Mouse (Mus musculus) ZHBTc4 (cell line): ENCODE data around the gene Pip5k1c.

Source experiments
- DNase-seq: peaks from one replicate; pipeline ENCODE4 v3.0.0-alpha.2; 2011; ENCODE audit warnings: low read depth, low spot score

Gene Pip5k1c

GRCm38 (mm10) chr10:81302781-81303218, 10.0 kb downstream of the Pip5k1c start:
- no peak for DNase-seq

DNA sequence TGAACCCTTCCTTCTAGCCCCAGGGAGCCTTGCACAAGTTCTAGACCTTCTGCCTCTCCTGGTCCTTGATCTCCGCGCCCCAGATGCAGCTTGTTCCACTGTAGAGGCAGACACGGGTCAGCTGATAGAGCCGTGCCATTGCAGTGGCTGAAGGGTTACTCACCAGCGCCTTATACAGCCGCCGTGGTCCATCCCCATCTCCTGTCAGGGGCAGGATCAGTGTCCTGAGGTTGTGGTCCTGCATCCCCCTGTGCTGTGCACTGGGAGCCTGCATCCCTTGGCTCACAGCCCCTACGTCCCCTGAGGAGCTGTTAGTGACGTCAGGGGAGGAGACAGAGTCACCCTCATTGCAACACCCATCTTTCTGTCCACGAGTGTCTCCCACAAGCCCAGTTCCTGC, 10.5 kb downstream of the Pip5k1c start:
- no peak for DNase-seq

GRCm38 (mm10) chr10:81303761-81304160, 11.0 kb downstream of the Pip5k1c start:
- no peak for DNase-seq

- DNase-seq = peak; percentile 79
Measured at GRCm38 (mm10) chr10:81304597-81305238, 12.0 kb downstream of the Pip5k1c start.

GRCm38 (mm10) chr10:81305663-81306062, 12.9 kb downstream of the Pip5k1c start:
- DNase-seq = no peak

DNA sequence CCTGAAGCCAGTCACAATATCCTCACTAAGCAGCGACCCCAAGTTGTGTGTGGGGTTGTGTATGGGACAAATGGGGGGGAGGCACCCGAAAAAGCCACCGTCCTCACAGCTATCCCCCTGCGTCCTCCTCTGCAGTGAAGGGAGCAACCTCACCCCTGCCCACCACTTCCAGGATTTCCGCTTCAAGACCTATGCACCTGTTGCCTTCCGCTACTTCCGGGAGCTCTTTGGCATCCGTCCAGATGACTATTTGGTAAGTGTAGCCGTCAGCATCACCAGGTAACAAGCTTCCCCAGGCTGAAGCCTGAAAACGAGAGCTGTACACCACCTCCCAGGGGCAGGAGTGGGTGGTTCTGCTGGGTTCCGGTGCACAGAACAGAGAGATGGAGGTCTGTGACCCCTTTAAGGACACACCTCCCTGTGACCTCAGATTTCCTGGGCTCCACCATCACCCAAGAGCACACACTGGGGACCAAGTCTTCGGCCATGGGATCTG, 13.5 kb downstream of the Pip5k1c start:
- no peak for DNase-seq

GRCm38 (mm10) chr10:81306837-81307682, 14.3 kb downstream of the Pip5k1c start:
- no peak for DNase-seq

GRCm38 (mm10) chr10:81309571-81309970, 16.8 kb downstream of the Pip5k1c start:
- DNase-seq = no peak

DNA sequence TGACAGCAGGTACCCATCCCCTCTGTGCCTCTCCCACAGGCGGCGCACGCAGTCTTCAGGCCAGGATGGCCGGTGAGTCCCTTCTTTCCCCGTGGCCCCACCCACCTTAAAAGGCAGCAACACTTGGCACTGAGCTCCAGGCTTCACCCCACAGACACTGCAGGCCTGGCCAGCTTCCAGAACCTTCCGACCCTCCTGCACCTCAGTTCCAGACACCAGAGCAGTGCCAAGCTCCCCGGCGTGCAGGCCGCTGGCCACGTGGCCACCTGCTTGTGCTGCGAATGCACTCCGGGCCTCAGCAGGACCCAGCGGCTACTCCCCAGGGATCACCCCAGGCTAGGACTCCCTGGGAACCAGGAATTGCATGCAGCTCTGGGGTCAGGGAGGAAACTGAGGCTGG, 20.8 kb downstream of the Pip5k1c start:
- no peak for DNase-seq

DNA sequence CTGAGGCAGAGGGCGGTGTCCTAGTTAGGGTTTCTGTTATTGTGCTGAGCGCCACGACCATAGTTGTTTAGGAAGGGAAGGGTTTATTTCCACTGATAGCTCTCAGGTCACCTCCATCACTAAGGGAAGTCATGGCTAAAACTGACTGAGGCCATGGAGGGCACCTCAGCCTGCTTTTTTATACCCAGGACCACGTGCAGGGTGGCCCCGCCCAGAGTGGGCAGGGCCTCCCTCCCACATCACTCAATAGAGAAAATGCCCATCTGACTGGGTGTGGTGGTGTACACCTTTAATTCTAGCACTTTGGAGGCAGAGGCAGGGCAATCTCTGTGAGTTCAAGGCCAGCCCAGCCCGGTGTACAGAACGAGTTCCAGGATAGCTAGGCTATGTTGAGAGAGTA, 21.4 kb downstream of the Pip5k1c start:
- peak; percentile 54 for DNase-seq

DNA sequence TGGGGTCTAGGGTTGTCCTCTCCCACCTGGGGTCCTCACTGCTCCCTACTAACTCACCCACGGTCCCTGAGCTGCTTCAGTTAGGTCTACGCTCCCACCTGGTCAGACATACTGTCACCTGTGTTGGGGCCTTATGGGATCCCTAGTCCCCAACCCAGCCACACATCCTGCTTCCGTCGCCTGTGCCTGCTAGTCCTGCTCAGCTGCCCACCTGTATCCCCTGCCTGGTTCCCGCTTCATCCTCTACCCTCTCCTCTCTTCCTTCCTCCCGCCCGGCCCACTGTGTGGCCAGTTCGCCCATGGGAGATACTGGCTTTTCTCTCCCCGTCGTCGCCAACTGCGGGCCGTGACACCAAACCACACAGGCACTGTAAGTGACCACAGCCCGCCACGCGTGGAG, 22.8 kb downstream of the Pip5k1c start:
- DNase-seq = no peak

GRCm38 (mm10) chr10:81316338-81317060, 23.7 kb downstream of the Pip5k1c start:
- DNase-seq = no peak

DNA sequence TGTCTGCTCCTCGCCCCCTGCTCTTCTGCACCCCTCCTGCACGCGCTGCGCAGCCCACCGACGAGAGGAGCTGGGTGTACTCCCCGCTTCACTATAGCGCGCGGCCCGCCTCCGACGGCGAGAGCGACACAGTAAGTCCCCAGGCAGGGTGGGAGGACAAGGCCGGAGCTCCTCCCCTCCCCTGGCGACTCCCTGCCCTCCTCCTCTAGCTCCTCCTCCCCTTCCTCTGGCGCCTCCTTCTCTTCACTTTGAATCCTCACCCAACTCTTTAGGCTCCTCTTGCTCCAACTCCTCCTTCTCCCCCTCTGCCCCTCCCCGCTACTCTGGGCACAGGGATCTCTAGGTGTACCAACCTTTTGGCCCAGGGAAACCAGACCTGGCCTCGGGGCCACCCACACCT, 24.5 kb downstream of the Pip5k1c start:
- DNase-seq = peak; percentile 95

DNA sequence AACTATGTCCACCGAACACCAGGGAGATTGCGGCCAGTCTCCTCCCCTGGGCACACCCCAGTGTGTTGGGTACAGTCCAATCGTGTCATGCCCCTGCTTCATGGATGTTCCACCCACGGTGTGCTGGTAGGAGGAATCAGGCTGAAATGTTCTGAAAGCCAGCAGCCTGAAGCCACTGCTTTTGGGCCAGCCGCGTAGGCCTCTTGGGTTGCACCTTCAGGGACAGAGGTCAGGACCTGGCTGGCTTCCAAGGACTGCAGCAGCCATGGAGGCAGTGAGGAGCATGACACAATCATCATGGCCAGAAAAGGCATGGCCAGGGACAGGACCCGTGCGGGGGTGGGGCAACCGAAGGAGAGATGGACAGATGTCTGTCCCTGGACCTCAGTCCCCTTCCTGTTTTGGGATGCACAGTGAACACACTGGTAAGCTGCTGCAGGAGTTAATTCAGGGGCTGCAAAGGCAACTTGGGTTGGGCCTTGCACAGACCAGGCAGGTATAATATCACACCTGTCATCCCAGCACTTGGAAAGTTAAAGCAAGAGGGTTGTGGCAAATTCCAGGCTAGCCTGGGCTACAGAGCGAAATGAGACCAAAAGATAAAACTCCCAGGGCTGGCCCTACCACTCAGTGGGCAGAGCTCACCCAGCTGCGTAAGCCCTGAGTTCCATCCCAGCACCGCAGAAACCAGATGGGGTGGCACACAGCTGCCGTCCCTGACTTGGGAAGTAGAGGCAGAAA, 26.0 kb downstream of the Pip5k1c start:
- DNase-seq = no peak

- no peak for DNase-seq
Measured at GRCm38 (mm10) chr10:81319330-81319699, 26.6 kb downstream of the Pip5k1c start.

- DNase-seq = peak; percentile 100
Measured at GRCm38 (mm10) chr10:81319741-81320549, 27.2 kb downstream of the Pip5k1c start.

GRCm38 (mm10) chr10:81320550-81321347, 28.0 kb downstream of the Pip5k1c start, which contains the start of gene Cactin:
Gene Cactin, plus strand, starts transcription at chr10:81321103.
- peak; percentile 100 for DNase-seq

DNA sequence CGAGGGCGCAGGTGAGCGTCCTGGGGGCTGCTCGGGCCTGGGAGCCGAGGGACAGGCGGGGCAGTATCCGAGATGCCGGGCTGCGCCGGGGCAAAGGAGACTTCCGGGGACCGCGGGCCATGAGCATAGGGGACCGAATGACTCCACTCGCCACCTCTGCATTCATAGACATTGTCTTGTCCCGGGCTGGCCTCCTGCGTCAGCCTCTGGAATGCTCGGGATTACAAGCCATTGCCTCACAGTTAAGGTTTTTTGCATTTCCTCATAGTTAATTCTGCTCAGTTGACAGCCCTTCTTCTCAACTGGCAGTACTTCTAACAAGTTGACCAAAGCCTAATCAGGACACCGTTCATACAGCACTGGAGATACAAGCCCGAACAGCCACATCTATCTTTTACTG, 28.7 kb downstream of the Pip5k1c start:
- no peak for DNase-seq

DNA sequence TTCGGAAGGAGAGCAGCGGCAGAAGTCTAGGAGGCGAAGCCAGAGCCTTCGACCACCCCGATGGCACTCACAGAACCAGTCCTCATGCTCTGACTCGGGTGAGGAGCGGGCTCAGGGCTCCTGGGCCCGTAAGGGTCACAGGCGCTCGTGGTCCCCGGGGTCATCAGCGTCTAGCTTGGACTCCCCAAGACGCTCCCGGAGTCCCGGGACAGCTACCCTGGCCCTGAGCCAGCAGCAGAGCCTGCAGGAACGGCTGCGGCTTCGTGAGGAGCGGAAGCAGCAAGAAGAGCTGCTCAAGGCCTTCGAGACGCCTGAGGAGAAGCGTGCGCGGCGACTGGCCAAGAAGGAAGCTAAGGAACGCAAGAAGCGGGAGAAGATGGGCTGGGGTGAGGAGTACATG, 29.7 kb downstream of the Pip5k1c start:
- no peak for DNase-seq
